Mouse (Mus musculus): Measurements from ENCODE around the gene Elovl1. TPM values are rescaled to one million over a fixed set of nuclear protein-coding genes. Genes with fewer than 3 reads are reported as not detected.
A peak's percentile ranks its signal among the peaks of the same experiment; 100 is the strongest.

Elovl1 gene
- polyA plus RNA-seq, 1 experiment from 2014 or later = 57.1 TPM

GRCm38 (mm10) chr4:118429215-118429895, 1.5 kb downstream of the Elovl1 start:
- WGBS = 42% methylated on average over 7 of the region's 7 CpGs
- peak overlapping the region; percentile 34; the same call in 1 of the 2 replicates for H3K9ac ChIP-seq
- H3K36me3 ChIP-seq = peaks cover 46% of the 10 kb centered on the region
- H3K9me3 ChIP-seq (replicated peaks) = no peaks in the 10 kb centered on the region
- H3K4me2 ChIP-seq = peak overlapping the region; percentile 90
- ATAC-seq (ENCODE audit: insufficient number of reproducible peaks, low FRiP score) = no peak
- no peaks in the 10 kb centered on the region for H3K27me3 ChIP-seq (replicated peaks)
- H3K27ac ChIP-seq (ENCODE audit: poor library complexity, severe bottlenecking) = no peak overlapping the region
- H3K4me1 ChIP-seq (replicated peaks) = peaks cover 40% of the 10 kb centered on the region
- peak overlapping the region; percentile 74 for H3K4me3 ChIP-seq

- 82% methylated on average over 8 of the region's 8 CpGs for WGBS
- peaks cover 57% of the 10 kb centered on the region for H3K4me1 ChIP-seq (replicated peaks)
Observed at GRCm38 (mm10) chr4:118432332-118432731, 4.4 kb downstream of the Elovl1 start.

DNA sequence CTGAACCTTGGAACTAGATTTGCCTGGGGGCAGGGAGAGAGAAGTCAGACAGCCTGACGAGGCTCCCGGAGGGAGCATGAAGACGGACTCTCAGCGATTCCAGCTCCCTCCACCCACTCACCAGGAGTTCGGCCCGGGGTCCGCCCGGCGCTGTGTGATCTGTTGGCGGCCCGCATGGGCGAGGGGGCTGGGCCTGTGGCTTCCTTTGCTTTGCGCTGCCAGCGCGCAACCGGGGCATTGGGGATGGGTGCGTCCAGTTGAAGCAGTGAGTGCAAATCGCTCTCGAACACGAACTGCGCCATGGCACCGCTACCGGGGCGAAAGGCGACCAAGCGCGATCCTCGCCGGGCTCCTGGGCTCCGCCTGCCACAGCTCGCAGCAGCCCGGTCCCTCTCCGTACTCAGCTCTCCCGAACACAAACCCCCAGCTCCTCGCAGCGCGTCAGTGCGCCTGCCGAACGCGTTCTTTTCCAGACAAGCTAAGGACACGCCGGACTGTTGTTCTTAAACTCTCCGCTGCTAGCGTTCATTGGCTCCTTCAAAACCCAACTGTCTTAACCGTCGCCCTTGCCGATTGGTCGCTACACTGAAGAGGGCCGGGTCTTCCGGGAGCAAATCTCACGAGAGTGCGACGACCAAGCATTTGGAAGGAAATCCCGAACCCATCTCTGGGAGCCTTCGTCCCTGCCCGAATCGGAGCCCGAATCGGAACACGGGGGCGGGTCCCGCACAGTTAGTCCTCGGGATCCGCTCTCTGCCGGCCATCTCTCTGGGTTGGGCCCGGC, 9.1 kb downstream of the Elovl1 start, which contains the start of gene Cdc20:
Cdc20 (minus strand) TSS at position 533 of the 784 bp plus-strand sequence.
- ATAC-seq (ENCODE audit: insufficient number of reproducible peaks, low FRiP score) = peak; percentile 94
- WGBS = under 1% methylated on average over 67 of the region's 67 CpGs
- H3K4me1 ChIP-seq (replicated peaks) = peaks cover 38% of the 10 kb centered on the region

More at GRCm38 (mm10) chr4:118432332-118432731, 4.4 kb downstream of the Elovl1 start:
- Histone ChIP-seq H3K4me2 (no peak overlapping the region), H3K9ac (0 out of 2 replicates have a peak overlapping the region, but pooled peaks have one; percentile 13), H3K4me3 (no peak overlapping the region), H3K9me3 (replicated peaks) (no peaks in the 10 kb centered on the region), H3K27me3 (replicated peaks) (no peaks in the 10 kb centered on the region), H3K27ac (ENCODE audit: poor library complexity, severe bottlenecking) (no peak overlapping the region), H3K36me3 (peaks cover 60% of the 10 kb centered on the region)
- ATAC-seq (ENCODE audit: insufficient number of reproducible peaks, low FRiP score) = no peak

GRCm38 (mm10) chr4:118437829-118438253, 9.9 kb downstream of the Elovl1 start:
- Histone ChIP-seq H3K9me3 (replicated peaks) (no peaks in the 10 kb centered on the region), H3K36me3 (peaks cover 29% of the 10 kb centered on the region), H3K9ac (peak overlapping the region; percentile 68), H3K27ac (ENCODE audit: poor library complexity, severe bottlenecking) (peak overlapping the region; percentile 93), H3K4me2 (peak overlapping the region; percentile 83), H3K27me3 (replicated peaks) (no peaks in the 10 kb centered on the region), H3K4me3 (peak overlapping the region; percentile 78), H3K4me1 (replicated peaks) (peaks cover 38% of the 10 kb centered on the region)
- peak; percentile 60 for ATAC-seq (ENCODE audit: insufficient number of reproducible peaks, low FRiP score)
- 6% methylated on average over 12 of the region's 12 CpGs for WGBS

More for the DNA sequence above, 9.1 kb downstream of the Elovl1 start, which contains the start of gene Cdc20:
- Histone ChIP-seq H3K27me3 (replicated peaks) (no peaks in the 10 kb centered on the region), H3K9ac (peak within 1 kb of the TSS; percentile 80), H3K4me3 (peak within 1 kb of the TSS; percentile 78), H3K9me3 (replicated peaks) (no peaks in the 10 kb centered on the region), H3K36me3 (peaks cover 37% of the 10 kb centered on the region), H3K27ac (ENCODE audit: poor library complexity, severe bottlenecking) (peak within 1 kb of the TSS; percentile 93), H3K4me2 (peak within 1 kb of the TSS; percentile 83)

GRCm38 (mm10) chr4:118445088-118445487, 17.2 kb downstream of the Elovl1 start:
- WGBS = 75% methylated on average over 10 of the region's 10 CpGs
- Histone ChIP-seq H3K9ac (no peak overlapping the region), H3K4me3 (no peak overlapping the region), H3K27ac (ENCODE audit: poor library complexity, severe bottlenecking) (no peak overlapping the region), H3K27me3 (replicated peaks) (peaks cover 1% of the 10 kb centered on the region; the same call in 1 of the 2 replicates), H3K36me3 (no peaks in the 10 kb centered on the region), H3K4me1 (replicated peaks) (peaks cover 5% of the 10 kb centered on the region; the same call in 1 of the 2 replicates), H3K9me3 (replicated peaks) (no peaks in the 10 kb centered on the region), H3K4me2 (no peak overlapping the region)
- no peak for ATAC-seq (ENCODE audit: insufficient number of reproducible peaks, low FRiP score)

DNA sequence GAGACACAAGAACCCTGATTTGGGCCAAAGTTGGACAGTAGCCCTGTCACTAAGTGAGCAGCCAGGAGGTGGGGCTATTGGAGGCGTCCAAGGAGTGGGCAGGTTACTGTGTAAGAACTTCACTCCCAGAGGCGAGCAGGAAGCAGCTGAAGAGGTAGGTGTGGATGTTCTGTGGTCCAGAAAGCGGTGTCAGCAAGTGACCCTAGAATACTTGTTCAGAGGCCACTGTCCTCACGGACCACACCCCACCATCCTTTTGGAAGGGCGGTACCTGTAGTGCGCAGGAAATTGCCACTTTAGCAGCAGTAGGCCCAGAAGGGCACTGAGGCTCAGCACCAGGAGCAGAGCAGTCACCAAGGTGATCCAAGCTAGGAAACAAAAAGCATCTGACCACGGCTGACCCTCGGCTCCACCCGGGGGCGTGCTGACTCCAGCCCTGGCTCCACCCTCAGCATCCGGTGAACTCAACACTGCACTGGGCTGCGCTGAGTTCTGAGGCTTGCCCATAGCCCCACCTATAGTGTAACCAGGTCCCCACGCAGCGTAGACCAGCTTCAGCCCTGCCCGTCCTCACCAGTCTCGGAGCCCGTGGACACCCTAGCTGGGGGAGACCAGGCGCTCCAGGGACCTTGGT, 18.0 kb downstream of the Elovl1 start:
- Histone ChIP-seq H3K36me3 (no peaks in the 10 kb centered on the region), H3K4me2 (peak overlapping the region; percentile 72), H3K27me3 (replicated peaks) (peaks cover 10% of the 10 kb centered on the region; the same call in 1 of the 2 replicates), H3K4me1 (replicated peaks) (peaks cover 5% of the 10 kb centered on the region; the same call in 1 of the 2 replicates), H3K9me3 (replicated peaks) (no peaks in the 10 kb centered on the region), H3K9ac (no peak overlapping the region), H3K4me3 (peak overlapping the region; percentile 37), H3K27ac (ENCODE audit: poor library complexity, severe bottlenecking) (no peak overlapping the region)
- WGBS = 18% methylated on average over 18 of the region's 18 CpGs
- ATAC-seq (ENCODE audit: insufficient number of reproducible peaks, low FRiP score) = peak; percentile 81

DNA sequence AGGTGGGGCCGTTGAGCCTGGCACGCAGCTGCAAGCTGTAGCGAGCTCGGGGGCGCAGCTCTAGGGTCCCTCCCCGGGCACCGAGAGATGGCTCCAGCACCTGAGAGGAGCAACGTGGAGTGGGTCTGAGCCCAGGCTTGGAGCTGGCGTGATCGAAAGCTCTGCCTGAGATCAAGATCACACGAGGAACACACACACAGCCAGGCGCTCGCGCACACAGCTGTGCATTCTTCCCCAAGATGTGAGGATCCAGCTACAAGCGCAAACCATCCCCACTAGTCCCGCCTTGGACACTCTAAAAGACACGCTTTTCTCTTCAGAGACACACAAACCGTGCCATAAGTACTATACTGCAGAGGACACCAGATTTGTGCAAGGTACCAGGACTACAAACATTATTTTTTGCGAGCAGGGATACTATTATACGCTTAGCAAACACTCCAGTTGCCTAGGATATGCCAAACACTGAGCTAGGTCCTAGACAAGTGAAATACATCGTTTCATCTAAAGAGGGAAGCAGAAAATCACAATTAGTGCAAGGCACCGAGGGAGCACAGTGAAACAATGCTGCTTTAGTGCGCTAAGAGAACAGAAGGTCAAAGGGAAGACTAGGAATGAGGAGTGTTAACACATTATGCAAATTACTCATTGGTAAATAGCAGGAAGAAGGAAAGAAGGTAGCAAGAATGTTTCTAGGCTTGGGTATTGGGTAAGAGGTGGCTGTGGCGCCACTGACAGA, 18.7 kb downstream of the Elovl1 start:
- ATAC-seq (ENCODE audit: insufficient number of reproducible peaks, low FRiP score) = no peak

DNA sequence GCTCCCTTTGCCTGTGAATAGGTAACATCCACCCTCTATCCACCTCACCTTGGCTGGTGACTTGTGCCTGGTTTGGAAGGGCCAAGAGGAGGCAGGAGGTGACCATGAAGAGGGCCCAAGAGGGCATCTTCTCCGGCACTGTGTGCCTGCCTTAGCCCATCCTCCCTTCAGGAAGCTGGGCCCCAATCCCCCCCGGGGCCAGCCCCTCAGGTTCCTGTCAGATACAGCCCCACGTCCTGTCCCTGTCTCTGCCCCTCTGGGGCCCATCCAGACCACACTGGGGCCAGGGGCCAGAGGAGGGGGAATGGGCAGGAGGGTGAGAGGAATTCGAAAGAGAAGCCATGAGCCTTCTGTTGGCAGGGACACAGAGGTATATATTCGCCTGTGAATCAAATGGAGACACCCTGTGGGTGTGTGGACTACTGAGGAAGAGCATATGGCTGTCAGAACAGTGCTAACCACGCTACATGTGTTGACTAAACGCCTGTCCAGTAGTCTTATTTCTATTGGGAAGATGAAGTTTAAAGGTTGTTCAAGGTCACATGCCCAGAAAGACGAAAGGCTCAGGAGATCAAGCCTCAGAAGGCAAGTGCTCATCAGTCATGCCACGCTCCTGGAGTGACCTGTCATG, 29.6 kb downstream of the Elovl1 start, which contains the start of gene Mpl:
Mpl (minus strand) TSS at position 169 of the 631 bp plus-strand sequence.
- no peak within 1 kb of the TSS for H3K27ac ChIP-seq (ENCODE audit: poor library complexity, severe bottlenecking)

More for the DNA sequence above, 18.7 kb downstream of the Elovl1 start:
- H3K4me1 ChIP-seq (replicated peaks) = peaks cover 5% of the 10 kb centered on the region; the same call in 1 of the 2 replicates
- H3K4me2 ChIP-seq = peak overlapping the region; percentile 72
- no peak overlapping the region for H3K27ac ChIP-seq (ENCODE audit: poor library complexity, severe bottlenecking)
- H3K27me3 ChIP-seq (replicated peaks) = peaks cover 12% of the 10 kb centered on the region; the same call in 1 of the 2 replicates
- no peaks in the 10 kb centered on the region for H3K36me3 ChIP-seq
- 42% methylated on average over 24 of the region's 24 CpGs for WGBS
- peak overlapping the region; percentile 37 for H3K4me3 ChIP-seq
- no peak overlapping the region for H3K9ac ChIP-seq
- H3K9me3 ChIP-seq (replicated peaks) = no peaks in the 10 kb centered on the region

GRCm38 (mm10) chr4:118464956-118465355, 37.1 kb downstream of the Elovl1 start:
- Histone ChIP-seq H3K9me3 (replicated peaks) (no peaks in the 10 kb centered on the region; the same call in 1 of the 2 replicates), H3K27ac (ENCODE audit: poor library complexity, severe bottlenecking) (no peak overlapping the region; the same call in 1 of the 2 replicates), H3K4me2 (no peak overlapping the region; the same call in 1 of the 2 replicates), H3K9ac (no peak overlapping the region), H3K4me1 (replicated peaks) (peaks cover 12% of the 10 kb centered on the region), H3K27me3 (replicated peaks) (peaks cover 2% of the 10 kb centered on the region; the same call in 1 of the 2 replicates), H3K36me3 (no peaks in the 10 kb centered on the region), H3K4me3 (no peak overlapping the region)
- no peak for ATAC-seq (ENCODE audit: insufficient number of reproducible peaks, low FRiP score)
- 83% methylated on average over 3 of the region's 3 CpGs for WGBS

More for the DNA sequence above, 29.6 kb downstream of the Elovl1 start, which contains the start of gene Mpl:
- Histone ChIP-seq H3K9ac (peak within 1 kb of the TSS; percentile 27; the same call in 1 of the 2 replicates), H3K9me3 (replicated peaks) (no peaks in the 10 kb centered on the region), H3K4me3 (no peak within 1 kb of the TSS), H3K4me1 (replicated peaks) (peaks cover 4% of the 10 kb centered on the region; the same call in 1 of the 2 replicates), H3K36me3 (no peaks in the 10 kb centered on the region), H3K27me3 (replicated peaks) (no peaks in the 10 kb centered on the region), H3K4me2 (no peak within 1 kb of the TSS)
- 65% methylated on average over 9 of the region's 9 CpGs for WGBS
- ATAC-seq (ENCODE audit: insufficient number of reproducible peaks, low FRiP score) = 0 out of 2 replicates have a peak, but pooled peaks have one; percentile 22

Data from heart, embryonic 12.5 days (tissue).